Mouse (Mus musculus): ENCODE data around the gene Irgc1. TPM values are rescaled to one million over a fixed set of nuclear protein-coding genes. Genes with fewer than 3 reads are reported as not detected.

The Irgc1 gene
- polyA plus RNA-seq, 1 experiment: not detected

DNA sequence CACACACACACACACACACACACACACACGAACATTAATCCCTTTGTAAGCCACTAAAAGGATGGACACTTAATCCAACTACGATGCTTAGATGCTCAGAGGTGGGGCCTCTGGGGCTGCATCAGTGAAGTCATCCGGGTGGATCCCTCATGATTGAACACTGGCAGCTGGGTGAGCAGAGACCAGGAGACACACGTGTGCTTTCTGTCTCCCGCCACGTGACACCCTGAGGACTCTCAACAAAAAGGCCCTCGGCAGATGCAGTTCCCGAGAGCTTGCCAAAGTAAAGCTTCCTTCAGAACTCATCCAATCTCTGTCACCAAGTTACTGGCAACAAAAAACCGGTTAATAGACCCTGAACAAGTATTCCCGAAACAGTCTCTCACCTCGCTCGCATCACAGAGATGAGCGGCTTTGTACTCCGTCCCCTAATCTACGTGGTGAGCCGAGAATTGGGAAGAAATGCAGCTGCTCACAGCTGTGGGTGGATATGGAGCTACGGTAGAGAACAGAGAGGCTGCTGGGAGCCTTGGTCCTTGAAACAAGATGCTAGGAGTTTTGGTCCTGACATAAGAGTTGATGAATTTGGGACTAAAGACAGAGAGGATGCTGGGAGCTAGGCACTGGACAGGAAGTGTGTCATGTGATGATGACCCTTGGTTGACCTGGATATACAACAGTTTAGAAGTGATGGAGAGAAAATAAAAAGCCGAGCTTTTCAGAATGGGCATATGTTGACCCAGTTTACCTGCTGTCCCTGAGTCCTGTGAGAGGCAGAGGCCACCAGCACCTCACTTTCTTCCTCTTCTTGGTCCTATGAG lies 28.2 kb upstream of the Irgc1 start:
- TF ChIP-seq CTCF (IDR thresholded peaks at IDR 0.05; ENCODE audit: low read depth, low read length): no peak
- no peak for TF ChIP-seq EP300 (IDR thresholded peaks at IDR 0.05; ENCODE audit: insufficient read depth, low read depth, low read length)
- TF ChIP-seq POLR2A (IDR thresholded peaks at IDR 0.05; ENCODE audit: insufficient read depth, low read length): no peak
- H3K4me3 ChIP-seq (ENCODE audit: low read depth, low read length): no peak overlapping the region
- H3K4me1 ChIP-seq (ENCODE audit: control insufficient read depth, insufficient read depth, low read length): no peaks in the 10 kb centered on the region
- H3K36me3 ChIP-seq (ENCODE audit: control insufficient read depth, insufficient read depth, low read length, poor library complexity, severe bottlenecking): no peaks in the 10 kb centered on the region
- no peak overlapping the region for H3K9ac ChIP-seq (ENCODE audit: low read depth, poor library complexity, severe bottlenecking)
- peaks cover 8% of the 10 kb centered on the region for H3K27me3 ChIP-seq (ENCODE audit: control insufficient read depth, insufficient read depth, low read length, poor library complexity, severe bottlenecking)
- no peaks in the 10 kb centered on the region for H3K9me3 ChIP-seq (replicated peaks; ENCODE audit: control insufficient read depth, insufficient read depth, low read length, poor library complexity, severe bottlenecking)
- no peak overlapping the region for H3K27ac ChIP-seq (ENCODE audit: insufficient read depth, low read length)

DNA sequence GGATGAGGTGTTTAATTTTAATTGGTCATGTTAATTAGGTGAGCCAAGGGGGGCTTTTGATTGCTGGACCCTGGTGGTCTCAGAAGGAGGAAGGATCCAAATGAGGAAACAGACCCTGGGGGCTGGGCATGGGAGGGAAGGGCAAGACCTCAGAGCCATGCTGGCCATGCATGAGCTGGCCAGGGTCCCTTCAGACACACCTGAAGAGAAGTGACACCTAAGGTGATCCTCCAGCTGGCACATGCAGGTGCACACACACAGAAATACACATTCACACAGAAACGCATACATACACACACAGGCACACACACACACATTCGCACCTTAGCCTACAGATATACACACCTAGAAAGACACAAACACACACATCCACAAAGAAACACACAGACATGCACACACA lies 27.6 kb upstream of the Irgc1 start:
- Histone ChIP-seq H3K27ac (ENCODE audit: insufficient read depth, low read length) (no peak overlapping the region), H3K4me3 (ENCODE audit: low read depth, low read length) (no peak overlapping the region), H3K9me3 (replicated peaks; ENCODE audit: control insufficient read depth, insufficient read depth, low read length, poor library complexity, severe bottlenecking) (no peaks in the 10 kb centered on the region), H3K9ac (ENCODE audit: low read depth, poor library complexity, severe bottlenecking) (no peak overlapping the region), H3K27me3 (ENCODE audit: control insufficient read depth, insufficient read depth, low read length, poor library complexity, severe bottlenecking) (peaks cover 8% of the 10 kb centered on the region), H3K4me1 (ENCODE audit: control insufficient read depth, insufficient read depth, low read length) (no peaks in the 10 kb centered on the region), H3K36me3 (ENCODE audit: control insufficient read depth, insufficient read depth, low read length, poor library complexity, severe bottlenecking) (no peaks in the 10 kb centered on the region)
- TF ChIP-seq CTCF (IDR thresholded peaks at IDR 0.05; ENCODE audit: low read depth, low read length): no peak
- no peak for TF ChIP-seq POLR2A (IDR thresholded peaks at IDR 0.05; ENCODE audit: insufficient read depth, low read length)
- TF ChIP-seq EP300 (IDR thresholded peaks at IDR 0.05; ENCODE audit: insufficient read depth, low read depth, low read length): no peak

DNA sequence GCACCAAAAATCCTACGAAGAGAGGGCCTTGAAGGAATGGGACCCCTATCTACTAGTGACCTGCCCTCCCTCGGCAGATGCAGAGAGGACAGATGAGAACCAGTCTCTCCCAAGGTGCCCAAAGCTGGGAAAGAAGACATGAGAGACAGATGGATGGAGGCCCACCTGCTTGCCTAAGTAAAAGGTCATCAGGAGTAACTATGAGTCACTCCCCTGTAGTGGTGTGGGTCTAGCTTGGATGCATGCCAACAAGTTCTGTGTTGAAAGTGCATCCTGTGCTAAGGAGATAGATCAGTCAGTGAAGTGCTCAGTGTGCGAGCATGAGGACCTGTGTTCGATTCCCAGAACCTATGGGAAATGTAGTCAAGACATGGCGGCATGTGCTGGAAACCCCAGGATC lies 26.8 kb upstream of the Irgc1 start:
- no peaks in the 10 kb centered on the region for H3K9me3 ChIP-seq (replicated peaks; ENCODE audit: control insufficient read depth, insufficient read depth, low read length, poor library complexity, severe bottlenecking)
- H3K4me1 ChIP-seq (ENCODE audit: control insufficient read depth, insufficient read depth, low read length): no peaks in the 10 kb centered on the region

DNA sequence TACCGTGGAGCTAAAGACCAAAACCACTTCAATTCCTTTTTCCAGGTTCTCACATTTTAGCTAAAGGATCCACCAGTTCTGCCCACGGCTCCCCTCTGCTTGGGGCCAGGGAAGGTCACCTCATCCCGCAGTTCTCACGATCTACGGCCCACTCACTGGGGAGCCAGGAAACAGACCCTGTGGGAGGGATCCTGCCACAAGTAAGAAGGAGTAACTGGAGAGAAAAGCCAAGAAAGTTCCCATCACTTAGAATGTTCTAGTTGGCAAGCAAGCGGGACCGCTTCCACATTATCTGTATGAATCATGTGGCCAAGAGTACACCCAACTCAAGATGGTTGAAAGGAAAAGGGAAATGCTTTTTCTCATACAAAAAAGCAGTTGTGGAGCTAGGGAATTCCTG lies 24.8 kb upstream of the Irgc1 start:
- TF ChIP-seq POLR2A (IDR thresholded peaks at IDR 0.05; ENCODE audit: insufficient read depth, low read length): no peak
- no peak for TF ChIP-seq EP300 (IDR thresholded peaks at IDR 0.05; ENCODE audit: insufficient read depth, low read depth, low read length)
- TF ChIP-seq CTCF (IDR thresholded peaks at IDR 0.05; ENCODE audit: low read depth, low read length): no peak
- H3K9me3 ChIP-seq (replicated peaks; ENCODE audit: control insufficient read depth, insufficient read depth, low read length, poor library complexity, severe bottlenecking): no peaks in the 10 kb centered on the region

More for the DNA sequence above, 26.8 kb upstream of the Irgc1 start:
- H3K36me3 ChIP-seq (ENCODE audit: control insufficient read depth, insufficient read depth, low read length, poor library complexity, severe bottlenecking): 0 out of 2 replicates have a peak, but pooled peaks cover 3% of the 10 kb centered on the region
- TF ChIP-seq EP300 (IDR thresholded peaks at IDR 0.05; ENCODE audit: insufficient read depth, low read depth, low read length) (no peak), POLR2A (IDR thresholded peaks at IDR 0.05; ENCODE audit: insufficient read depth, low read length) (no peak), CTCF (IDR thresholded peaks at IDR 0.05; ENCODE audit: low read depth, low read length) (no peak)
- H3K27me3 ChIP-seq (ENCODE audit: control insufficient read depth, insufficient read depth, low read length, poor library complexity, severe bottlenecking): peaks cover 8% of the 10 kb centered on the region
- H3K27ac ChIP-seq (ENCODE audit: insufficient read depth, low read length): no peak overlapping the region
- H3K4me3 ChIP-seq (ENCODE audit: low read depth, low read length): no peak overlapping the region
- H3K9ac ChIP-seq (ENCODE audit: low read depth, poor library complexity, severe bottlenecking): no peak overlapping the region

DNA sequence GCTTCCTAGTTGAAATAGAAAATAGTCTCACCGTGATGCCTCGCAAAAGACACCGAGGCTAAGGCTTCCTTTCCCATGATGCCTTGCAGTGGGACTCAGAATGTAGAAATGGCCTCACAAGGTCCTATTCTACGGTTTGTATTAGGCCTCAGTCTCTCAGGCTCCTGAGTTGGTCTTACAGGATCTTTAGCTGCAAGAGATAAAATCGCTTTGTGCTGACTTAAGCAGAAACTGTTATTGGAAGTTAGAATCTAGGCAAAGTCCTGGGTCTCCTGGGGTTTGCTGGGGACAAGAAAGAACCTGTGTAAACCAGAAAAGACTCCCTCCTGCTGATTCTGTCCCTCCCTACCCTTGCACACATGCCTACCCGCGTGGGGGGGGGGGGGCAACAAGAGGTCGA lies 24.2 kb upstream of the Irgc1 start:
- no peak overlapping the region for H3K27ac ChIP-seq (ENCODE audit: insufficient read depth, low read length)
- H3K4me1 ChIP-seq (ENCODE audit: control insufficient read depth, insufficient read depth, low read length): no peaks in the 10 kb centered on the region
- H3K9me3 ChIP-seq (replicated peaks; ENCODE audit: control insufficient read depth, insufficient read depth, low read length, poor library complexity, severe bottlenecking): no peaks in the 10 kb centered on the region
- H3K27me3 ChIP-seq (ENCODE audit: control insufficient read depth, insufficient read depth, low read length, poor library complexity, severe bottlenecking): no peaks in the 10 kb centered on the region
- 0 out of 2 replicates have a peak, but pooled peaks cover 3% of the 10 kb centered on the region for H3K36me3 ChIP-seq (ENCODE audit: control insufficient read depth, insufficient read depth, low read length, poor library complexity, severe bottlenecking)
- H3K4me3 ChIP-seq (ENCODE audit: low read depth, low read length): no peak overlapping the region
- TF ChIP-seq POLR2A (IDR thresholded peaks at IDR 0.05; ENCODE audit: insufficient read depth, low read length) (no peak), EP300 (IDR thresholded peaks at IDR 0.05; ENCODE audit: insufficient read depth, low read depth, low read length) (no peak), CTCF (IDR thresholded peaks at IDR 0.05; ENCODE audit: low read depth, low read length) (no peak)
- no peak overlapping the region for H3K9ac ChIP-seq (ENCODE audit: low read depth, poor library complexity, severe bottlenecking)

More for the DNA sequence above, 24.8 kb upstream of the Irgc1 start:
- Histone ChIP-seq H3K9ac (ENCODE audit: low read depth, poor library complexity, severe bottlenecking) (no peak overlapping the region), H3K27ac (ENCODE audit: insufficient read depth, low read length) (no peak overlapping the region), H3K4me1 (ENCODE audit: control insufficient read depth, insufficient read depth, low read length) (no peaks in the 10 kb centered on the region), H3K4me3 (ENCODE audit: low read depth, low read length) (no peak overlapping the region), H3K27me3 (ENCODE audit: control insufficient read depth, insufficient read depth, low read length, poor library complexity, severe bottlenecking) (no peaks in the 10 kb centered on the region), H3K36me3 (ENCODE audit: control insufficient read depth, insufficient read depth, low read length, poor library complexity, severe bottlenecking) (0 out of 2 replicates have a peak, but pooled peaks cover 3% of the 10 kb centered on the region)

Measured in ES-Bruce4 (cell line).